Mouse (Mus musculus) testis, postnatal 14 days (tissue): ENCODE measurements around the gene Sfswap.
"Not testable (repeated sequence)": the region's sequence is repeated elsewhere in the genome, so short reads cannot be mapped to it uniquely, and the experiment has no call there.

Experiments used
- DNase-seq: peaks from one replicate; pipeline ENCODE4 v3.0.0; 2021; ENCODE audit warnings: low spot score

Gene Sfswap

GRCm38 (mm10) chr5:129500722-129501634, at the start of gene Sfswap:
TSS of gene Sfswap (plus strand) at chr5:129501221.
- DNase-seq = peak; percentile 85

- no peak for DNase-seq
Observed at GRCm38 (mm10) chr5:129452561-129452960, 48.5 kb upstream of the Sfswap start.

GRCm38 (mm10) chr5:129454802-129455528, 46.1 kb upstream of the Sfswap start:
- peak; percentile 77 for DNase-seq

- DNase-seq = no peak
Observed at GRCm38 (mm10) chr5:129455529-129455896, 45.5 kb upstream of the Sfswap start.

GRCm38 (mm10) chr5:129456579-129457140, 44.4 kb upstream of the Sfswap start:
- DNase-seq = no peak

GRCm38 (mm10) chr5:129458109-129458508, 42.9 kb upstream of the Sfswap start:
- no peak for DNase-seq

- no peak for DNase-seq
Observed at GRCm38 (mm10) chr5:129458541-129458940, 42.5 kb upstream of the Sfswap start.

- no peak for DNase-seq
Observed at GRCm38 (mm10) chr5:129460798-129461476, 40.1 kb upstream of the Sfswap start.

GRCm38 (mm10) chr5:129463648-129464047, 37.4 kb upstream of the Sfswap start:
- not testable (repeated sequence) for DNase-seq

- DNase-seq = no peak
Observed at GRCm38 (mm10) chr5:129465788-129466187, 35.2 kb upstream of the Sfswap start.

- DNase-seq = no peak
Observed at GRCm38 (mm10) chr5:129475532-129476045, 25.4 kb upstream of the Sfswap start.

- DNase-seq = no peak
Observed at GRCm38 (mm10) chr5:129489879-129490278, 11.1 kb upstream of the Sfswap start.

- DNase-seq = peak; percentile 36
Observed at GRCm38 (mm10) chr5:129501671-129502070, 650 bp downstream of the Sfswap start.

- DNase-seq = no peak
Observed at GRCm38 (mm10) chr5:129506886-129507285, 5.9 kb downstream of the Sfswap start.

- DNase-seq = no peak
Observed at GRCm38 (mm10) chr5:129518180-129518579, 17.2 kb downstream of the Sfswap start.

- no peak for DNase-seq
Observed at GRCm38 (mm10) chr5:129518786-129519185, 17.8 kb downstream of the Sfswap start.

GRCm38 (mm10) chr5:129519591-129519990, 18.6 kb downstream of the Sfswap start:
- no peak for DNase-seq

GRCm38 (mm10) chr5:129521501-129521900, 20.5 kb downstream of the Sfswap start:
- DNase-seq = no peak

GRCm38 (mm10) chr5:129521913-129522312, 20.9 kb downstream of the Sfswap start:
- DNase-seq = no peak

- no peak for DNase-seq
Observed at GRCm38 (mm10) chr5:129523166-129523565, 22.1 kb downstream of the Sfswap start.

- no peak for DNase-seq
Observed at GRCm38 (mm10) chr5:129524751-129525150, 23.7 kb downstream of the Sfswap start.

- no peak for DNase-seq
Observed at GRCm38 (mm10) chr5:129527162-129527561, 26.1 kb downstream of the Sfswap start.
